Mouse (Mus musculus) heart, postnatal 0 days (tissue): ENCODE measurements at regions not wholly inside any gene's neighbourhood (a gene's known extent, or its start where the extent isn't known, plus 50 kb on each side); places are given as distances from the start of the nearest gene placed in this dataset.

Experiments
- CTCF ChIP-seq: IDR thresholded peaks from 2 replicates; pipeline ENCODE4 v1.5.1; 2016; ENCODE audit warnings: antibody characterized with exemption, control low read depth, low read depth
- EP300 ChIP-seq: IDR thresholded peaks from 2 replicates; pipeline ENCODE4 v1.6.1; 2016; ENCODE audit warnings: antibody characterized with exemption, low read depth

- no peak for TF ChIP-seq CTCF
- TF ChIP-seq EP300 = no peak
Measured at GRCm38 (mm10) chr13:37130637-37131036, 80.6 kb upstream of the F13a1 start.
